In the genomic region with DNA sequence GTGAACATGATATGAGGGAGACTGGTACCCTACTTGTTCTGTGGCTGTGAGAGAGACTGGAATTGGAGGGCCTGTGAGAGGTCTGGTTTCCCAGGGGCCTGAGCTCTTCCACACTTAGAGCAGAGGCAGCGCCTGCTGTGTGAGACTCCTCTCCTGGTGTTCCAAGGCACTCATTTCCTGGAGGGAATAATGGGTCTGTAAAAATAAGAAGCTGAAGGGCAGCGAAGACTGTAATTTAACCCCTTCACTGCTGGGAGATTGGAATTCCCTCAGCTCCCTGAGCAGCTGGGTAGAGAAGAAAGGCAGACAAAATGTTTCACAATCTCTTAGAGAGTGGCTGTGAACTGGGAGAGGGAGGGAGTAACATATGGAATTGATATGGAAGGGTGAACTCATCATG, we compare ENCODE assay signal across 15 mouse cellular contexts. TPM values are rescaled to one million over a fixed set of nuclear protein-coding genes. Genes with fewer than 3 reads are reported as not detected.
DNase-seq lines count a peak whose midpoint lies in the region; ATAC-seq lines count a peak whose summit lies in the region.
"Had no signal": no experiment of that assay in that cellular context is flagged by ENCODE, and none has a peak within 500 bp of the region (broad histone marks: within the 10 kb centered on the region; RNA-seq: fewer than 3 reads in every experiment).

No protein-coding gene starts in this region.

- no peak for DNase-seq in hindbrain, embryonic 10.5 days (ENCODE audit: low spot score)
- peak; percentile 33 for DNase-seq in embryonic facial prominence, embryonic 10.5 days (ENCODE audit: low spot score)
- peak; percentile 57 for DNase-seq in retina, embryonic 14.5 days (ENCODE audit: low spot score)
- DNase-seq in adrenal gland, postnatal 14 days: no peak
- no peak for DNase-seq in T-cell, adult 2 months (ENCODE audit: low spot score)
- no peak for DNase-seq in cerebellum, adult 11 months
- DNase-seq: adrenal gland, adult 8-10 months; B cell, adult 2 months; cerebellum, postnatal 25 days; gastrocnemius, postnatal 10 days; thymus, postnatal 25 days had no signal

- peaks cover 7% of the 10 kb centered on the region; the same call in 1 of the 2 replicates for H3K4me1 ChIP-seq in hindbrain, embryonic 12.5 days
- peaks cover 18% of the 10 kb centered on the region for H3K4me1 ChIP-seq in hindbrain, embryonic 10.5 days (replicated peaks)
- peaks cover 8% of the 10 kb centered on the region for H3K4me1 ChIP-seq in embryonic facial prominence, embryonic 10.5 days
- peaks cover 4% of the 10 kb centered on the region; the same call in 1 of the 2 replicates for H3K4me1 ChIP-seq in hindbrain, embryonic 15.5 days (replicated peaks)
- H3K4me1 ChIP-seq: heart, embryonic 12.5 days; liver, embryonic 12.5 days had no signal

- H3K9ac ChIP-seq in hindbrain, embryonic 12.5 days: no peak overlapping the region
- no peak overlapping the region for H3K9ac ChIP-seq in hindbrain, embryonic 15.5 days
- H3K9ac ChIP-seq: heart, embryonic 12.5 days; liver, embryonic 12.5 days had no signal

- no peaks in the 10 kb centered on the region for H3K36me3 ChIP-seq in hindbrain, embryonic 12.5 days
- H3K36me3 ChIP-seq in hindbrain, embryonic 10.5 days: no peaks in the 10 kb centered on the region
- no peaks in the 10 kb centered on the region for H3K36me3 ChIP-seq in embryonic facial prominence, embryonic 10.5 days (replicated peaks)
- no peaks in the 10 kb centered on the region for H3K36me3 ChIP-seq in hindbrain, embryonic 15.5 days
- H3K36me3 ChIP-seq: heart, embryonic 12.5 days; liver, embryonic 12.5 days had no signal

- H3K4me2 ChIP-seq in hindbrain, embryonic 12.5 days (replicated peaks): no peak overlapping the region
- H3K4me2 ChIP-seq in hindbrain, embryonic 15.5 days: no peak overlapping the region
- H3K4me2 ChIP-seq: heart, embryonic 12.5 days; liver, embryonic 12.5 days had no signal

- no peaks in the 10 kb centered on the region for H3K27me3 ChIP-seq in hindbrain, embryonic 12.5 days
- no peaks in the 10 kb centered on the region for H3K27me3 ChIP-seq in hindbrain, embryonic 10.5 days (ENCODE audit: insufficient read depth, poor library complexity, severe bottlenecking)
- peaks cover 2% of the 10 kb centered on the region; the same call in 1 of the 2 replicates for H3K27me3 ChIP-seq in embryonic facial prominence, embryonic 10.5 days (replicated peaks; ENCODE audit: low read depth, poor library complexity, severe bottlenecking)
- H3K27me3 ChIP-seq in hindbrain, embryonic 15.5 days: no peaks in the 10 kb centered on the region

- peak overlapping the region; percentile 13; the same call in 1 of the 2 replicates for H3K27ac ChIP-seq in hindbrain, embryonic 12.5 days
- no peak overlapping the region for H3K27ac ChIP-seq in hindbrain, embryonic 10.5 days
- no peak overlapping the region; the same call in 1 of the 2 replicates for H3K27ac ChIP-seq in embryonic facial prominence, embryonic 10.5 days (replicated peaks)
- 0 out of 2 replicates have a peak overlapping the region, but pooled peaks have one; percentile 30 for H3K27ac ChIP-seq in hindbrain, embryonic 15.5 days (replicated peaks)
- H3K27ac ChIP-seq: liver, embryonic 12.5 days had no signal

- no peak overlapping the region for H3K4me3 ChIP-seq in hindbrain, embryonic 12.5 days
- H3K4me3 ChIP-seq in hindbrain, embryonic 10.5 days: no peak overlapping the region
- no peak overlapping the region for H3K4me3 ChIP-seq in embryonic facial prominence, embryonic 10.5 days
- no peak overlapping the region for H3K4me3 ChIP-seq in hindbrain, embryonic 15.5 days
- H3K4me3 ChIP-seq: heart, embryonic 12.5 days; liver, embryonic 12.5 days had no signal

- WGBS in hindbrain, embryonic 12.5 days: 6% methylated on average over 2 of the region's 2 CpGs
- 6% methylated on average over 2 of the region's 2 CpGs for WGBS in hindbrain, embryonic 10.5 days
- 4% methylated on average over 2 of the region's 2 CpGs for WGBS in embryonic facial prominence, embryonic 10.5 days
- WGBS in hindbrain, embryonic 15.5 days: 17% methylated on average over 2 of the region's 2 CpGs

- H3K9me3 ChIP-seq in hindbrain, embryonic 12.5 days (replicated peaks): no peaks in the 10 kb centered on the region
- H3K9me3 ChIP-seq in hindbrain, embryonic 10.5 days: no peaks in the 10 kb centered on the region
- H3K9me3 ChIP-seq in embryonic facial prominence, embryonic 10.5 days: no peaks in the 10 kb centered on the region
- no peaks in the 10 kb centered on the region for H3K9me3 ChIP-seq in hindbrain, embryonic 15.5 days
- H3K9me3 ChIP-seq: heart, embryonic 12.5 days; liver, embryonic 12.5 days had no signal

- ATAC-seq in hindbrain, embryonic 12.5 days (ENCODE audit: low FRiP score): no peak
- no peak for ATAC-seq in hindbrain, embryonic 15.5 days (ENCODE audit: low FRiP score, low read depth)
- ATAC-seq: liver, embryonic 12.5 days had no signal

RNA-seq across cellular contexts. Expression of gene 5730455P16Rik, which starts 35.4 kb away (rescaled TPM):
- 28.7 and 31.4 TPM in 2 replicates for polyA plus RNA-seq in hindbrain, embryonic 12.5 days (2016; fragmentation: Nextera tagmentation; extraction: Ambion mirVana)
- polyA plus RNA-seq in hindbrain, embryonic 10.5 days (2016; fragmentation: Nextera tagmentation; extraction: Ambion mirVana): 19.4 and 24.4 TPM in 2 replicates
- polyA plus RNA-seq in embryonic facial prominence, embryonic 10.5 days (2016; fragmentation: Nextera tagmentation; extraction: Ambion mirVana): 22.4 and 23.9 TPM in 2 replicates
- 34.2 and 39.0 TPM in 2 replicates for polyA plus RNA-seq in hindbrain, embryonic 15.5 days (2015; fragmentation: Nextera tagmentation; extraction: Ambion mirVana)
- 12.7 and 20.4 TPM in 2 replicates for total RNA-seq in adrenal gland, postnatal 14 days (2021)

RNA-seq across cellular contexts. Expression of gene Zfp207, which starts 40.6 kb away (rescaled TPM):
- polyA plus RNA-seq in hindbrain, embryonic 12.5 days (2016; fragmentation: Nextera tagmentation; extraction: Ambion mirVana): 265 TPM in 2 replicates
- 244 and 296 TPM in 2 replicates for polyA plus RNA-seq in hindbrain, embryonic 10.5 days (2016; fragmentation: Nextera tagmentation; extraction: Ambion mirVana)
- polyA plus RNA-seq in embryonic facial prominence, embryonic 10.5 days (2016; fragmentation: Nextera tagmentation; extraction: Ambion mirVana): 321 and 322 TPM in 2 replicates
- polyA plus RNA-seq in hindbrain, embryonic 15.5 days (2015; fragmentation: Nextera tagmentation; extraction: Ambion mirVana): 164 and 175 TPM in 2 replicates
- 154 and 176 TPM in 2 replicates for total RNA-seq in adrenal gland, postnatal 14 days (2021)

RNA-seq across cellular contexts. Expression of gene Rhbdl3, which starts 41.8 kb away (rescaled TPM):
- 28.4 and 32.3 TPM in 2 replicates for polyA plus RNA-seq in hindbrain, embryonic 12.5 days (2016; fragmentation: Nextera tagmentation; extraction: Ambion mirVana)
- polyA plus RNA-seq in hindbrain, embryonic 10.5 days (2016; fragmentation: Nextera tagmentation; extraction: Ambion mirVana): 10.2 and 18.0 TPM in 2 replicates
- polyA plus RNA-seq in embryonic facial prominence, embryonic 10.5 days (2016; fragmentation: Nextera tagmentation; extraction: Ambion mirVana): 2.1 and 3.7 TPM in 2 replicates
- polyA plus RNA-seq in hindbrain, embryonic 15.5 days (2015; fragmentation: Nextera tagmentation; extraction: Ambion mirVana): 6.9 and 8.1 TPM in 2 replicates
- 2.6 and 3.2 TPM in 2 replicates for total RNA-seq in adrenal gland, postnatal 14 days (2021)

Comparison
In these comparisons a context has a peak if more than half of its experiments do, and no peak if none do; other contexts are left out.
1. H3K27ac ChIP-seq: peak in hindbrain, embryonic 12.5 days (single experiment) and hindbrain, embryonic 15.5 days (single experiment); none in hindbrain, embryonic 10.5 days (single experiment) and embryonic facial prominence, embryonic 10.5 days (single experiment).
2. DNase-seq: peak in embryonic facial prominence, embryonic 10.5 days (single experiment) and retina, embryonic 14.5 days (single experiment); none in hindbrain, embryonic 10.5 days (single experiment), adrenal gland, postnatal 14 days (single experiment), T-cell, adult 2 months (single experiment) and cerebellum, adult 11 months (single experiment).